Mouse (Mus musculus): Measurements from ENCODE around the gene Kat7. TPM values are rescaled to one million over a fixed set of nuclear protein-coding genes. Genes with fewer than 3 reads are reported as not detected.

The Kat7 gene
- total RNA-seq (2021) = 48.5 and 50.7 TPM in 2 replicates
- long read RNA-seq, experiment 1, transcript Kat7-205 (15 exons, 3,560 nt) = major isoform, 11 of 22 reads
- long read RNA-seq, experiment 1, partial matches to known transcripts = 1 of 22 reads
- long read RNA-seq, experiment 1, other reads (novel, unspliced or antisense) = 6 of 22 reads
- long read RNA-seq, experiment 2, partial matches to known transcripts = 0 of 12 reads
- long read RNA-seq, experiment 2, other reads (novel, unspliced or antisense) = 7 of 12 reads

DNA sequence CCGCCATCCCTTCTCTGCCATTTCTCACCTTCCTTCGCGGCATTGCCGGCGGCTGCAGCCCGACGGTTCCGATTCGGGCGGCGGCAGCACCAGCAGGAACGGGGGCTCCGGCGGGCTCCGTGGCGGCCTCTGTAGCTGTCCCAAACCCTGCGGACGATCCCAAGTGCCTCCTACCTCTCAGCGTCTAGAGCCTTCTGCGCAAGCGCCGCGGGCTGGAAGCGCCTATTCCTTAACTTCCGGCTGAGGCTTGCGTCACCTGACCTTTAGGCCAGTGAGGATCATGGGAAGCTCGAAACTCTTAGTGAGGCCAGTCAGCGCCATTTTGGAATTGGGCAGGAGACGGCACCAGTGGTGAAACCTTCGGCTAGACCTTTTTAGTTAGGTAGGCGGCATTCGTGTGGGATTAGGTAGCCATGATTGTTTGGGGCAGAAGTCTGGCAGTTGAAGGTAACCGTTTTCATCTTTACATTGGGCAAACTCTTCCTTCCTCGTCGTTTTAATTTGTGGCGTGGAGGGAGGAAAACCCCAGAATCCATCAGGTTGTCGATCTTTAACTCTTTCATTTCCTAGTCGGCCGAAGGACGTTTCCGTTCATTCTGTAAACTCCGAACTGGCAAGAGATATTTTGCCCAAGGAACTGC lies at the start of gene Kat7:
Gene Kat7 (minus strand): TSS at position 240 of the 641 bp plus-strand sequence.
- peak; percentile 98 for DNase-seq

- DNase-seq = no peak
These were observed 48.2 kb upstream of the Kat7 start for GRCm38 (mm10) chr11:95358263-95358662.

DNA sequence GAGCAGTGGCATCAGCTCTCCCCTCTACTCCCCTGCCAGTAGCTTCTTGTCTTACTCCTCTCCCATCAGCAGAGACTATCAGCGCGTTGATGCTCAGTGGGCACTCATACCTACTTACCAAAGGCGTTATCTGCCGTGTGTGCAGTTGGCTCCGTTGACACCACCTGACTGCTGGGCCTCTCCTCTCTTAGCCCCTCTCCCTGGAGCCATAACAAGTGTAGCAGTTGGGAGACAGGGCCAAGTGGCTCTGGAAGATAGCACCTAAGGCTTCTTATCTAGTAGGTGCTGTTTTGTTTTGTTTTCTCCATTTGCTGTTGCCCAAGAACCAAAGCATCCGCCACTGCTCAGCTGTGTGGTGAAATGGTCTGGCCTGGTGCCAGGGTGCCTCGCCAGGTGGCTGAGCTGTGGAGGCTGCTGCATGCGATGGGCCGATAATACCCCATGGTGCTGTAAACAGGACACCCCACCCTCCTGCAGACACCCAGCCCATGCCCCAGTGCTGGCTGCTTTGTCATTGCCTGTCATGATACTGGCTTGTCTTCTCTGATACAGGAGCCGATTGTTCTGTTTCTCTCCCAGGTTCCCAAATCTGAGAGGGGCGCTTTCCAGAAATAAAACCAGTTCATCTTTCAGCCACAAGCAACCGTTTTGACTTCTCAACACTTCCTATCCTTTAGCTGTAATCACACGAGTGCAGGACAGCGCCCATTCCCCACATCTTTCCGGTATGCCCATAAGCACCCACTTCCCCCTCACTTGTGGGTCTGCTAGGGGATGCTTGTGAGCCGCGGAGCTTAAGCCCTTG lies 46.6 kb upstream of the Kat7 start:
- peak; percentile 86 for DNase-seq

- DNase-seq = no peak
These were observed 46.0 kb upstream of the Kat7 start for GRCm38 (mm10) chr11:95356039-95356438.

DNA sequence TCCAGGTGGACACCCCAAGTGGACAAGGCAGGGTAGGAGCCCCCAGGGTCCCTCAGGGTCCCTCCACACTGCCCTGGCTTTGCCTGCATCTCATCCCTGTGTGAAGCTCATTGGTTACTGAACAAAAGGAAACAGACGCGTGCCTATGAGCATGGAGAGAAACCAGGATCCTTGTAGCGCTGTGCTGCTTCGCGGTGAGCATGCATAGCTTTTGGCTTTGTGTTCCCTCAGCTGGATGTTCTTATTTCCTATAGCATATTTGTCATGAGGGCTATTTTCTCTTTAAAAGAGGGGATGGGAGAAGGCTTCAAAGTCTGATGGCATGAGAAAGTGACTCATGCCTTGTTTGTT lies 45.6 kb upstream of the Kat7 start:
- no peak for DNase-seq

DNA sequence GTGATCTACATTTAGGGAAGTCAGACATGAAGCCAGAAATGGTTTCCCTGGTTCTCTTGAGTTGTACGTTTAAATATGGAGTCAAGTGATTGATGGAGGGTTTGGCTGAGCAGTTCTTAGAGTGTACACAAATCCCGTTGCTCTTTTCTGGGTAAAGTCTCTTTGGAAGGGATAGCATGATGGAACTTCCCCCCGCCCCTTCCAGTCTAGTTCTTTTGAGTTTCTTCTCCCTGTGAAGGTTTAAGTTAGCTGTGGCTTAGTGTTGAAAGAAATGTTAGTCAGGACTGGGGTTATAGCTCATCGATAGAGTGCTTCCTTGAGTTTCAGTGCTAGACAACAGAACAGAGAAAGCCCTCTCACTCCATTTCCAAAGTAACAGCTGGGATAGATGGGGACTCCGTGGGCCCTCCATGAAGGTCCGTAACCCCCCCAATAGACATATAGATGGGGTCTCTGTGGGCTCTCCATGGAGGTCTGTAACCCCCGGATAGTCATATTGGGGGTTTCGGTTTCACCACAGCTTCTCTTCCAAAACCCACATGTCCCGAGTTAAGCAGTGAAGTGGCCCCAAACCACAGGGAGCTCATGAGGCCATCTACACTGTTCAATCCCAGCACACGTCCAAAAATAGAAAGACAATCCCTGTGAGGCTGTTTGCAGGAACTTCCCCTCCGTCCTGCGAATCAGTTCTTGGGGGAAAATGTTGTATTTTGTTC lies 45.1 kb upstream of the Kat7 start:
- DNase-seq = no peak

GRCm38 (mm10) chr11:95354228-95354944 lies 44.3 kb upstream of the Kat7 start:
- DNase-seq = no peak

GRCm38 (mm10) chr11:95353226-95353625 lies 43.2 kb upstream of the Kat7 start:
- DNase-seq = no peak

DNA sequence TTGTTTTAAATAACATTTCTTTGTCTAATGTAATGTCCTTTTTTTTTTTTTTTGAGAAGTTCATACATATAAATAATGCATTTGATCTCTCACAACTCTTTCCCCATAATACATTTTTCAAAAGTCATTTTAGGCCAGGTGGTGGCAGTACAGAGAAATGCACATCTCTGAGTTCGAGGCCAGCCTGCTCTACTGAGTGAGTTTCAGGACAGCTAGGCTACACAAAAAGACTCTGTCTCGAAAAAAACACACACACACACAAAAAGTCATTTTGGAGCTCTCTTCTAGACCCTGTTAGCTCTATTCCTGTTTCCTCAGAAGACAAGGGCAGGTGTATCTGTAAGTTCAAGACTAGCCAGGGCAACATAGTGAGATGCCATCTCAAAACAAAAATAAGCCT lies 42.6 kb upstream of the Kat7 start:
- no peak for DNase-seq

DNA sequence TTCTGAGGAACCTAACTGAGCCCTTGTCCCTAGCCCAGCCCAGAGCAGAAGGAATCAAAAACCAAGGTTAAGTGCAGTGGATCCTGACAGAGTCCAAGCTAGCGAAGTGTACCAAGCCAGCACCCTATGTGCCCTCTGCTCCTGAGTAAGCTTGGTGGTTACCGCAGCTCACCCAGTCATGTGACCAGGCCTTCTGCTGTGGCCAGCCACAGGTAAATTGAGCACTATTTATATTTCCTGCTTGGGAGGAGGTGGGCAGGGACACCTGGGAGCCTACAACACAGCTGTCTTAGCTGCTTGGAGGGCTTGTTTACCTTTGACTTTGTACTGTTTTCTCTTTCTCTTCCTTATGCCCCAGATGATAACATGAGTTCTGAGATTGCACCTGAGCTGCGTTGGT lies 40.9 kb upstream of the Kat7 start:
- DNase-seq = no peak

DNA sequence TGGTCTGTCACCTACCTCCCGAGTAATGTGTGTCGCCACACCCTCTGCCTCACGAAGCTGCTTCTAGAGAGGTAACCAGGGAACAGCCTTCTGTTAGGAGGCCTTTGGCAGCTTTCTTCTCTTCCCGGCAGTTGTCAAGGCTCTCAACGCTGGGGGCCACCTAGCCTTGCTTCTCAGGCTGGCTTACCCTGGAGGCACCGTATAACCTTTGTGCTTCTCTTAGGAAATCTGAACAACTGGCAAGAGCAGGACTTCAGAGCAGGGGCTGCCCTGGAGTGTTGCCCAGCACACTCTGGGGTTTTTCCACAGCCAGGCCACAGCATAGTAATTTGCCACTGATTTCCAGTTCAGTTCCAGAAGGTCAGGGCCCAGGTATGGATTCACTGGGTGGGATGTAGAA lies 40.2 kb upstream of the Kat7 start:
- DNase-seq = peak; percentile 53

DNA sequence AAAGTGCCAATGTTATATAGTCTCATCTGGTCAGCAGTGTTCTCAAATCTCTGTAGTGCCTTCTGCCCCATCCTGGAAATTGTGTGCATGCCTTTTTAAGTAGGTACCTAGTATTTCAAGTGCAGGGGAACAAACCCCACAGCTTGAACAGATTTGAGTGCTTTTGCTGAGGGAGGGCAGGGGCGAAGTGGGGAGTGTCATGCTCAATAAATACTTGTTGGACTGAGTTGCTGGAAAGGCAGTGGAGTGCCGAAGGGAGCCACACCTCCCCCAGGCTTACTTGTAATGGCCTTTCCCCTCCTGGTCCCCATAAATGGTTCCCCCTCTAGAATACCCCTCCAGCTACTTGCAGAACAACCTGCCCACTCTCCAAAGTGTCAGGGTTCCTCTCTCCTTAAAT lies 34.1 kb upstream of the Kat7 start:
- no peak for DNase-seq

GRCm38 (mm10) chr11:95343180-95343579 lies 33.1 kb upstream of the Kat7 start:
- no peak for DNase-seq

GRCm38 (mm10) chr11:95340664-95341063 lies 30.6 kb upstream of the Kat7 start:
- DNase-seq = no peak

- DNase-seq = no peak
These were observed 30.2 kb upstream of the Kat7 start for GRCm38 (mm10) chr11:95340259-95340658.

GRCm38 (mm10) chr11:95339471-95340021 lies 29.5 kb upstream of the Kat7 start:
- DNase-seq = no peak

DNA sequence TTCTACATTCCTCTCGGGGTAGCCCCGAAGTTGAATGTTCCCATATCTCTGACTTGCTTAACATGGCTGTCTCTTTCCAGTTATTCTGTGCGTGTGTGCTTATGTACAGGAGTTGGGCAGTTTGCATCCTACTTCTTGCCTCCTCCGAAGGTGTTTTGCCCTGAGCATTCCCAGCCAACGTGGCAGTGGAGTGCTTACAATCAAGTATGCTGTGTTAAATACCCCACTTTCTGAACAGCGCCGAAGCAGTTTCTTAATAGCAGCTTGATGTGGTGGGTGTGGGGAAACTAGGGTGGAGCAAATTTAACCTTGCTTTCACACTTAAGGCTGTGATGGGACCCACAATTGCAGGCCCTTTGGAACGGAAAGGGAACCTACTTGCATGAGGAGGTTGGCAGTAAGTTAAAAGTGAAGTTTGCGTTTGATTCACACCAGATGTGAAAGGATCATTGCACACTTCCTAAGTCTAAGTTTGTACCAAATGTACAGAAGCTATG lies 27.8 kb upstream of the Kat7 start:
- no peak for DNase-seq

DNA sequence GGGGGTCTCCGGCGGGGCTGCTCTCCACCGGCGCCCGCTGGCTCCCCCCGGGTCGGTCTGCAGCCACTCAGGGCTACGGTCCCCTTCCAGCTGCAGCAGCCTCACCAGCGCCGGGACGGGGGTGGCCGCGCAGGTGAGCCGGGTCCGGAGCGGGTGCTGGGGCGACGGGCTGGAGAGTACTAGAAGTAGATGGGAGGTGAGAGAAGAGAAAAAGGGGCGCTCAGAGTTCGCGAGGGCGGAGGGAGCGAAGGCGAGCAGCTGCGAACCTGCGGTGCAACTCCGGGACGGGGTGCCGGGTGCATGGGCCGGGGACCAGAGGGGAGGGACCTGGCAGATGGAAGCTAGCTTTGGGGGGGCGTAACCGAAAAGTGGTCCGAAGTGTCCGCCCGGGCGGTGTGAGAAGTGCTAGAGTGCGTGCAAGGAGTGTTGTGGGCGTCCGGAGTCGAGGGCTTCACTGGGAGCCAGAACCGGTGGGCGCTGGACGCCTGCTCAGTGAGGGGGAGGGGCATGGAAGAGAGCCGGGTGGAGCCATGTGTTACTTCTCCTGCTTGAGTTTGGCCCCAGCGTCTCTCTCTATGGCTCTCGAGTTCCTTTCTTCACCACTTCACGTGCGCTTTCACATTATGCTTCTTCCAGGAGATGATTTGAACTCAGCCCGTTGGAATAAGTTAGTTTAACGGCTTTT lies 27.2 kb upstream of the Kat7 start:
- DNase-seq = peak; percentile 71

- peak; percentile 91 for DNase-seq
These were observed 26.6 kb upstream of the Kat7 start, which contains the start of gene Fam117a for GRCm38 (mm10) chr11:95336568-95337128. TSS of gene Fam117a (plus strand) at chr11:95337018.

GRCm38 (mm10) chr11:95334448-95335060 lies 24.5 kb upstream of the Kat7 start:
- DNase-seq = no peak
